Mouse (Mus musculus): Measurements from ENCODE around the gene Olfr272. TPM values are rescaled to one million over a fixed set of nuclear protein-coding genes. Genes with fewer than 3 reads are reported as not detected.

Olfr272 gene
- not detected for total RNA-seq (2021)
- long read RNA-seq, experiment 1: 0 reads
- long read RNA-seq, experiment 2: 0 reads

- no peak for DNase-seq (ENCODE audit: low spot score in 2 of 2)
These were observed at the start of gene Olfr272 for GRCm38 (mm10) chr4:52919078-52919477. Olfr272 (minus strand) TSS chr4:52919178.

- DNase-seq (ENCODE audit: low spot score in 2 of 2): no peak
These were observed 45.3 kb upstream of the Olfr272 start, which contains the start of gene Olfr270 for GRCm38 (mm10) chr4:52964247-52964646. Olfr270 (plus strand) TSS chr4:52964547.

GRCm38 (mm10) chr4:52958693-52959092 lies 39.7 kb upstream of the Olfr272 start:
- no peak for DNase-seq (ENCODE audit: low spot score in 2 of 2)

DNA sequence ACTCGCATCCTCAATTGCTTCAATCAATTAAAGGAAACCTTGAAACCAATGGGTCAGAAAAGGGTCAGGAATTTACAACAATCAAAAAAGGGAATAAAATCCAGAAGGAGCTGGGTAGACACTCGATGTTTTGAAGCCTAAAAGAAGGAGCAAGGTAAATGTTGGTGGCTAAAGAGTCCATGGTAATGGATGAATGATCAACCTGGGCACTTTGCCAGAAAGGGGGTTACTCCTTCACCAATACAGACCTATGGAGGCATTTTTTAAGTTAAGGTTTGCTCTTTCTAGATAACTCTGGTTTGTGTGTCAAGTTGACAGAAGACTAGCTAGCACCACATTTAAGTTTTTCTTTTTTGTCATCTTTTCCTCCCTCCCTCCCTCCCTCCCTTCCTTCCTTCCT lies 30.0 kb upstream of the Olfr272 start:
- no peak for DNase-seq (ENCODE audit: low spot score in 2 of 2)

DNA sequence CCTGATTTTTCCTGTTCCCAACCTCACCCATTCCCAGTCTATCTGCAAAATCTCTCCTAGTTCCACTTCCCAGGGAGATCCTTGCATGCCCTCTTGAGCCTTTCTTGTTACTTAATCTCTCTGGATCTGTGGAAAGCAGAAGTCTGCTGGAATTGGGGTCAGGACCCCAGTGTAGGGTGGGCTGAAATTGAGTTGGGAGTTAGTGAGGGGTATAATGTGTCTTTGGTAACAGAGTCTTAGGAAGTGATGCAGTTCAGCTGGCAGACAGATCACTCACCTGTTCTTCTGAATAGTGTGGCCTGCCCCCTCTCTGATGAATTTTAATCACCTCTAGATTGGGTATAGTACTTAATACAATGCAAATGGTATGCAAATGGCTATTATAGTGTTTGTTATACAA lies 27.7 kb upstream of the Olfr272 start:
- DNase-seq (ENCODE audit: low spot score in 2 of 2): no peak

DNA sequence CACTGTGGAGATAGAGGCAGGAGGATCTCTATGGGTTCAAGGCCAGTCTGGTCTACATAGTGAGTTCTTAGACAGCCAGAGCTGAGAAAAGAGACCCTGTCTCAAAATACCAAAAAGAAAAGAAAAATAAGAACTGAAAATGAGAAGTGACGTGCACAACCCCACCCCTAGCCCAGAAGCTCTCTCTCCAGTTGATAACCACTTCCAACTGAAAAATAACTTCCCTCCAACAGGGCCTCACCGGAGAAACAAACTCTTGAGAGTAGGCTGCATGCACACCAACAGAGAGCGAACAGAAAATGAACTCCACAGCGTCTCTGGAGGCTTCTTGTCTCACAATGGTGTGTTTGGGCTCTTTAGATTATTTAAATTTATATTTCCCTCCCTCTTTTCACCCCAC lies 11.5 kb upstream of the Olfr272 start:
- no peak for DNase-seq (ENCODE audit: low spot score in 2 of 2)

DNA sequence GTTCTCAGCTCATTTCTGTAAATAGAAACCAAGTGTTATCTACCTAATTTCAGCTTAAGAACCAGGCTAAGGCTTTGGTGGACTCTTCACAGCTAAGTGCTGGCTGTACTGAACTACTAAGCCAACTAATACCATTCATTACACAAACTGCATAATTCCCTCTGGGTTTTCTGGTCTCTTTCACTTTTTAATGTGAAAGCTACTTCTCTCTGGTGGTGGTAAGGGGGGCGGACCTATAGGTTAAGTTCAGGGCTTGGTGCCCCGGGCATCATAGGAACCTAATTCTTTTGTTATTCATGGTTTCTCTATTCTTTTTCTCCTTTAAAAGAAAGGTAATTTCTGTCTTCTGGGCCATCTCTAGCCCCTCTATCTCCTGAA lies 1.7 kb downstream of the Olfr272 start:
- no peak for DNase-seq (ENCODE audit: low spot score in 2 of 2)

GRCm38 (mm10) chr4:52916659-52917310 lies 2.2 kb downstream of the Olfr272 start:
- no peak for DNase-seq (ENCODE audit: low spot score in 2 of 2)

GRCm38 (mm10) chr4:52912409-52912808 lies 6.6 kb downstream of the Olfr272 start:
- no peak for DNase-seq (ENCODE audit: low spot score in 2 of 2)

DNA sequence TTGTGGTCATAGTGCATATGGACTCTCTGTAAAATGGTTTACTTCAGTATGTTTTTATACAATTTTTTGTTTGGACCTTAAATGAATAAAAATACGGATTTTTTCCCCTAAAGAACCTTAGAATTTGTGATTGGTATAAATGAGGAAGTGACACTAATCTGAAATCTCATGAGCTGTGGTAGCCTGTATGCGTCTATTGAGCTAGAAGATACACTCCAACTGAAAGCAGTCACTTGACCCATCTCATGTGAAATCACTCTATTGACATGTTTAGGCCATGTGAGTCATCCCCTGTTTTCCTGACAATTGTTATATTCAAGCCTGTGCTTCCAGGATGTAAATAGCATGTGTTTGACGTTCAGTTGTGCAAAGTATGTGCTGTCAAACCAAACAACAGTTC lies 9.4 kb downstream of the Olfr272 start:
- DNase-seq (ENCODE audit: low spot score in 2 of 2): no peak

GRCm38 (mm10) chr4:52864156-52864555 lies 54.8 kb downstream of the Olfr272 start:
- no peak for DNase-seq (ENCODE audit: low spot score in 2 of 2)

Other genes starting within 250 kb of the Olfr272 start
- not detected for gene Olfr275, start 104.6 kb downstream of the Olfr272 start, total RNA-seq (2021)
- gene Olfr273, start 59.9 kb downstream of the Olfr272 start, total RNA-seq (2021): not detected
- gene Olfr270, start 45.4 kb upstream of the Olfr272 start, total RNA-seq (2021): not detected
- gene Nipsnap3a, start 70.1 kb upstream of the Olfr272 start, total RNA-seq (2021): not detected
- gene Nipsnap3b, start 92.7 kb upstream of the Olfr272 start, total RNA-seq (2021): 10 to 100 TPM; 43.3 to 45.0 TPM
- 100 to 1,000 TPM; 117 to 127 TPM for gene Abca1, start 240.7 kb upstream of the Olfr272 start, total RNA-seq (2021)